Mouse (Mus musculus): ENCODE data around the gene Gm21854. TPM values are rescaled to one million over a fixed set of nuclear protein-coding genes. Genes with fewer than 3 reads are reported as not detected.
"Not testable (repeated sequence)": the region's sequence is repeated elsewhere in the genome, so short reads cannot be mapped to it uniquely, and the experiment has no call there.

Gm21854 gene
- 0.65 and 1.1 TPM in 2 replicates for polyA plus RNA-seq (2012; rRNA removed)

DNA sequence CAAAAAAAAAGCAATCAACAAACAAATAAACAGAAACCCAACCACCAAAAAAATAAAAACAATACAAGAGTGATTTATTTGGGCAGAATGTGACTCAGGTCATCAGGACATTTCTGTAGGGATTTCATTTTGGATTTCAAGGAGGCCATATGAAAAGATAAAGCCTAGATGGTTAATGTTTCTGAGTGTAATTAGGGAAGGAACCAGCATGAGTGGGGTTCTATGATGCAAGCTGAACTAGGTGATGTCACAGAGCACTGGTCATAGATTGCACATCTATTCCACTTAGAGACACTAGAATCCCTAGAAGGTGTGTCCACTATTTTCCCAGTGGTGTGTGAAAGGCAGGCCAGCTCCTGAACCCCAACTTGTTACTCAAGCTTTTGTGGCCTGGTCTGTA is at the start of gene Gm21854:
Gene Gm21854 (plus strand): TSS at position 301 of the 400 bp plus-strand sequence.
- H3K4me1 ChIP-seq (ENCODE audit: control insufficient read depth, insufficient read depth, low read length); H3K27me3 ChIP-seq (ENCODE audit: control insufficient read depth, insufficient read depth, low read length); H3K27ac ChIP-seq (ENCODE audit: control insufficient read depth, insufficient read depth, low read depth, low read length); H3K36me3 ChIP-seq (ENCODE audit: control insufficient read depth, insufficient read depth, low read length); H3K4me3 ChIP-seq (ENCODE audit: control insufficient read depth, low read depth, low read length): not testable (repeated sequence)

Other genes with a start within 250 kb of the Gm21854 start
- gene Gm20914, start 69.0 kb downstream of the Gm21854 start, polyA plus RNA-seq (2012; rRNA removed): 1.3 and 1.7 TPM in 2 replicates
- 0.74 and 0.76 TPM in 2 replicates for gene Gm28171, start 136.4 kb downstream of the Gm21854 start, polyA plus RNA-seq (2012; rRNA removed)